Mouse (Mus musculus): ENCODE measurements at regions not wholly inside any gene's neighbourhood (a gene's known extent, or its start where the extent isn't known, plus 50 kb on each side); places are given as distances from the start of the nearest gene placed in this dataset.

GRCm38 (mm10) chr3:51121703-51122540, 102.3 kb upstream of the Noct start:
- Histone ChIP-seq H3K4me1 (replicated peaks; ENCODE audit: insufficient read depth, low read length) (no peaks in the 10 kb centered on the region), H3K4me3 (replicated peaks; ENCODE audit: low read depth, low read length) (no peak overlapping the region), H3K27ac (no peak overlapping the region), H3K9ac (ENCODE audit: low read depth, low read length) (no peak overlapping the region), H3K4me2 (ENCODE audit: low read length) (no peak overlapping the region), H3K27me3 (ENCODE audit: insufficient read depth, low read length) (no peaks in the 10 kb centered on the region), H3K36me3 (ENCODE audit: insufficient read depth, low read length) (no peaks in the 10 kb centered on the region), H3K9me3 (replicated peaks; ENCODE audit: low read length) (no peaks in the 10 kb centered on the region)
- peak; percentile 90 for DNase-seq (ENCODE audit: low spot score)
- peak; percentile 84 for TF ChIP-seq CTCF (IDR thresholded peaks at IDR 0.05; ENCODE audit: low read depth)
- 20% methylated on average over 9 of the region's 9 CpGs for WGBS
- peak; percentile 43; the same call in 1 of the 2 replicates for ATAC-seq (replicated peaks; ENCODE audit: low FRiP score, low read depth)

- Histone ChIP-seq H3K4me2 (ENCODE audit: low read length) (no peak overlapping the region), H3K4me3 (replicated peaks; ENCODE audit: low read depth, low read length) (no peak overlapping the region), H3K27ac (no peak overlapping the region), H3K4me1 (replicated peaks; ENCODE audit: insufficient read depth, low read length) (no peaks in the 10 kb centered on the region), H3K9me3 (replicated peaks; ENCODE audit: low read length) (no peaks in the 10 kb centered on the region), H3K36me3 (ENCODE audit: insufficient read depth, low read length) (no peaks in the 10 kb centered on the region), H3K27me3 (ENCODE audit: insufficient read depth, low read length) (no peaks in the 10 kb centered on the region), H3K9ac (ENCODE audit: low read depth, low read length) (no peak overlapping the region)
- TF ChIP-seq CTCF (IDR thresholded peaks at IDR 0.05; ENCODE audit: low read depth), result no peak
- ATAC-seq (replicated peaks; ENCODE audit: low FRiP score, low read depth) (no peak), DNase-seq (ENCODE audit: low spot score) (no peak)
- WGBS, result 91% methylated on average over 1 of the region's 1 CpGs
These were observed 101.7 kb upstream of the Noct start for GRCm38 (mm10) chr3:51122541-51122935.

- Histone ChIP-seq H3K9me3 (replicated peaks; ENCODE audit: low read length) (no peaks in the 10 kb centered on the region), H3K36me3 (ENCODE audit: insufficient read depth, low read length) (no peaks in the 10 kb centered on the region), H3K27ac (no peak overlapping the region), H3K27me3 (ENCODE audit: insufficient read depth, low read length) (no peaks in the 10 kb centered on the region), H3K4me3 (replicated peaks; ENCODE audit: low read depth, low read length) (no peak overlapping the region), H3K4me1 (replicated peaks; ENCODE audit: insufficient read depth, low read length) (no peaks in the 10 kb centered on the region), H3K4me2 (ENCODE audit: low read length) (no peak overlapping the region), H3K9ac (ENCODE audit: low read depth, low read length) (no peak overlapping the region)
- TF ChIP-seq CTCF (IDR thresholded peaks at IDR 0.05; ENCODE audit: low read depth), result no peak
- ATAC-seq (replicated peaks; ENCODE audit: low FRiP score, low read depth) (no peak), DNase-seq (ENCODE audit: low spot score) (no peak)
- 81% methylated on average over 1 of the region's 1 CpGs for WGBS
These were observed 96.4 kb upstream of the Noct start for GRCm38 (mm10) chr3:51127875-51128274.

GRCm38 (mm10) chr3:51128491-51129155, 95.6 kb upstream of the Noct start:
- Histone ChIP-seq H3K4me1 (replicated peaks; ENCODE audit: insufficient read depth, low read length) (no peaks in the 10 kb centered on the region), H3K9me3 (replicated peaks; ENCODE audit: low read length) (no peaks in the 10 kb centered on the region), H3K4me3 (replicated peaks; ENCODE audit: low read depth, low read length) (no peak overlapping the region), H3K27ac (no peak overlapping the region), H3K9ac (ENCODE audit: low read depth, low read length) (no peak overlapping the region), H3K4me2 (ENCODE audit: low read length) (no peak overlapping the region), H3K36me3 (ENCODE audit: insufficient read depth, low read length) (no peaks in the 10 kb centered on the region), H3K27me3 (ENCODE audit: insufficient read depth, low read length) (no peaks in the 10 kb centered on the region)
- 84% methylated on average over 10 of the region's 10 CpGs for WGBS
- no peak for ATAC-seq (replicated peaks; ENCODE audit: low FRiP score, low read depth)
- no peak for TF ChIP-seq CTCF (IDR thresholded peaks at IDR 0.05; ENCODE audit: low read depth)
- no peak for DNase-seq (ENCODE audit: low spot score)

DNA sequence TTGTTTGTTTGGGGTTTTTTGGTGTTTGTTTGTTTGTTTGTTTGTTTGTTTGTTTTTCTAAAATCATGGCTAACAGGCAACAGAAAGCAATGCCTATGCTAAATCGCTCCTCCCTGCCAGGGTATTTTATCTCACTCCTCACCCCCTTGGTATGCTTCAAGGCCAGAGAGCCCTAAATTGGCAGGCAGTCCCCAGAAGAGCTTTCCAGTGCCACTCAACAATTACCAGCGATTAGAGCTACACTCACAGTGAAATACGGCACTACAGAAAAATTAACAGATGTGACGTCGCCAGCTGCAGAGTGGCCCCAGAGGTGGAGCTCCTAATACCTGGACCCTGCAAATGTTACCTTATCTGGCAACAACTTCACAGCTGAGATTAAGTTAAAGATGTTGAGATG, 93.5 kb upstream of the Noct start:
- Histone ChIP-seq H3K27me3 (ENCODE audit: insufficient read depth, low read length) (no peaks in the 10 kb centered on the region), H3K4me1 (replicated peaks; ENCODE audit: insufficient read depth, low read length) (no peaks in the 10 kb centered on the region), H3K4me3 (replicated peaks; ENCODE audit: low read depth, low read length) (no peak overlapping the region), H3K9ac (ENCODE audit: low read depth, low read length) (no peak overlapping the region), H3K27ac (no peak overlapping the region), H3K9me3 (replicated peaks; ENCODE audit: low read length) (no peaks in the 10 kb centered on the region), H3K4me2 (ENCODE audit: low read length) (no peak overlapping the region), H3K36me3 (ENCODE audit: insufficient read depth, low read length) (no peaks in the 10 kb centered on the region)
- no peak for DNase-seq (ENCODE audit: low spot score)
- TF ChIP-seq CTCF (IDR thresholded peaks at IDR 0.05; ENCODE audit: low read depth), result no peak
- 85% methylated on average over 5 of the region's 5 CpGs for WGBS
- no peak for ATAC-seq (replicated peaks; ENCODE audit: low FRiP score, low read depth)

DNA sequence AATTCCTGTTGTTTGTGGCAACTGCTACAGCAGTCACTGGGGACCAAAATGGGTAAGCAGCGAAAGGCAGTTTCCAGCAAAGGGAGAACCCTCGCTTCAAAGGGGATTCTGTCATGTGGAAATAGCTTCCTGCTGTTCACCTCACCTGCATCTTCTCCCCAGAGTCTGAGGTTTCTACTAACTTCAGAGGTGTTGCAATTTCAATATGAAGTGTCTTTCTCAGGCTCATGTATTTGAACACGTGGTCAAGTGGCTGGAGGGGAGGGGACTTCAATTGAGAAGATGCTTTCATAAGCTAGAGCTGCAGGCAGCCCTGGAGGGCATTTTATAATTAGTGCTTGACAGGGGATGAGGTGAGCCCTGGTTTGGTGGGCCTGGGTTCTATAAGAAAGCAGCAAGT, 92.9 kb upstream of the Noct start:
- ATAC-seq (replicated peaks; ENCODE audit: low FRiP score, low read depth), result no peak
- Histone ChIP-seq H3K4me3 (replicated peaks; ENCODE audit: low read depth, low read length) (no peak overlapping the region), H3K9ac (ENCODE audit: low read depth, low read length) (no peak overlapping the region), H3K9me3 (replicated peaks; ENCODE audit: low read length) (no peaks in the 10 kb centered on the region), H3K36me3 (ENCODE audit: insufficient read depth, low read length) (no peaks in the 10 kb centered on the region), H3K4me1 (replicated peaks; ENCODE audit: insufficient read depth, low read length) (no peaks in the 10 kb centered on the region), H3K27ac (no peak overlapping the region), H3K4me2 (ENCODE audit: low read length) (no peak overlapping the region), H3K27me3 (ENCODE audit: insufficient read depth, low read length) (no peaks in the 10 kb centered on the region)
- no peak for DNase-seq (ENCODE audit: low spot score)
- 81% methylated on average over 3 of the region's 3 CpGs for WGBS
- TF ChIP-seq CTCF (IDR thresholded peaks at IDR 0.05; ENCODE audit: low read depth), result no peak
